Mouse (Mus musculus) intestine, embryonic 16.5 days (tissue): Measurements from ENCODE around the gene Bysl. TPM values are rescaled to one million over a fixed set of nuclear protein-coding genes. Genes with fewer than 3 reads are reported as not detected.
A peak's percentile ranks its signal among the peaks of the same experiment; 100 is the strongest.

Experiments
- ATAC-seq: fragments of 200-750 bp; cut with Nextera tagmentation; 2 replicates; pipeline ENCODE4 v1.8.0; 2017; ENCODE audit warnings: moderate TSS enrichment, moderate library complexity
- H3K27ac ChIP-seq: fragments of 300-500 bp; sonication (generic); 2 replicates; pipeline ENCODE4 v1.5.1; 2014; ENCODE audit warnings: mild to moderate bottlenecking, low read length
- H3K27me3 ChIP-seq: fragments of 300-500 bp; sonication (generic); replicated peaks from 2 replicates; pipeline ENCODE4 v1.6.1; 2014; ENCODE audit warnings: low read length, control low read depth, mixed read lengths; ENCODE audit not compliant: control insufficient read depth, insufficient read depth
- H3K36me3 ChIP-seq: fragments of 300-500 bp; sonication (generic); 2 replicates; pipeline ENCODE4 v1.6.1; 2014; ENCODE audit warnings: low read length, control low read depth; ENCODE audit not compliant: control insufficient read depth, insufficient read depth
- H3K4me1 ChIP-seq: fragments of 300-500 bp; sonication (generic); 2 replicates; pipeline ENCODE4 v1.6.1; 2014; ENCODE audit warnings: low read length, control low read depth, mixed read lengths; ENCODE audit not compliant: control insufficient read depth, insufficient read depth
- H3K4me2 ChIP-seq: fragments of 300-500 bp; sonication (generic); 2 replicates; pipeline ENCODE4 v1.6.1; 2014; ENCODE audit warnings: low read depth, low read length, control low read depth
- H3K4me3 ChIP-seq: fragments of 300-500 bp; sonication (generic); 2 replicates; pipeline ENCODE4 v1.5.1; 2014; ENCODE audit warnings: mild to moderate bottlenecking, low read length
- H3K9ac ChIP-seq: fragments of 300-500 bp; sonication (generic); 2 replicates; pipeline ENCODE4 v1.6.1; 2014; ENCODE audit warnings: low read depth, low read length
- H3K9me3 ChIP-seq: fragments of 300-500 bp; sonication (generic); 2 replicates; pipeline ENCODE4 v1.6.1; 2016; ENCODE audit warnings: low read length, control low read depth; ENCODE audit not compliant: control insufficient read depth
- WGBS: fragments of 180-500 bp; shearing (Covaris S2); extraction: QIAGEN DNeasy Blood & Tissue Kit; methylation state at CpG from one replicate; pipeline ENCODE4 v1.1.7; 2014; 5-methylcytosine and 5-hydroxymethylcytosine counted together
- polyA plus RNA-seq: library from polyadenylated mRNA; unstranded; fragments of >200 nt; fragmentation: Nextera tagmentation; extraction: Ambion mirVana; gene quantifications from 2 replicates; pipeline ENCODE4 v1.2.1, GENCODE M21; 2015

The Bysl gene
- polyA plus RNA-seq, 1 experiment from 2014 or later: 22.0 TPM

- Histone ChIP-seq H3K4me1 (no peaks in the 10 kb centered on the region), H3K4me2 (no peak overlapping the region), H3K4me3 (no peak overlapping the region), H3K9me3 (no peaks in the 10 kb centered on the region), H3K9ac (no peak overlapping the region), H3K27ac (no peak overlapping the region), H3K27me3 (no peaks in the 10 kb centered on the region), H3K36me3 (no peaks in the 10 kb centered on the region)
- WGBS: 88% methylated on average over 4 of the region's 4 CpGs
- no peak for ATAC-seq
Measured at GRCm38 (mm10) chr17:47580962-47581361, 30.3 kb downstream of the Bysl start.

DNA sequence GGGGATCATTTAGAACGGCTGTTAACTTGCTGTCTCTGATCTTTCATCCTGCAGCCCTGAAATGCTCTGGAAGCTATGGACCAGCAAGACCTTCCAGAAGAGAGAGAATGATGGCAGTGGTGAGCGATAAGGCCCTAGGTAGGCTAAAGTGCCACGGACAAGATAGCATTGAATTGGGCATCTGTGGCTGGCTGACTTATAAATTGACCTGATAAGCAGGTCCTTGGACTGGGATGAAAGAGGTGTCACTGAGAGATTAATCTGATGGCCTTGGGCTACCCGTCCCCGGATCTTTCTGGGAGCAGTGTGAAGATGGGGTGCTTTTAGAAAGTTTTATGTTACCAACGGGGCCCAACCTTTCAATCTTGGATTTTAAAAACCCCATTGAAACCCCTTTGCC, 32.6 kb downstream of the Bysl start:
- Histone ChIP-seq H3K9ac (no peak overlapping the region), H3K9me3 (no peaks in the 10 kb centered on the region), H3K36me3 (no peaks in the 10 kb centered on the region), H3K27me3 (no peaks in the 10 kb centered on the region), H3K4me1 (no peaks in the 10 kb centered on the region), H3K4me2 (no peak overlapping the region), H3K4me3 (no peak overlapping the region), H3K27ac (no peak overlapping the region)
- WGBS: 86% methylated on average over 6 of the region's 6 CpGs
- 0 out of 2 replicates have a peak, but pooled peaks have one; percentile 13 for ATAC-seq

- no peak overlapping the region for H3K4me3 ChIP-seq
- ATAC-seq: no peak
- no peaks in the 10 kb centered on the region for H3K27me3 ChIP-seq
Measured at GRCm38 (mm10) chr17:47574830-47575229, 36.5 kb downstream of the Bysl start.

DNA sequence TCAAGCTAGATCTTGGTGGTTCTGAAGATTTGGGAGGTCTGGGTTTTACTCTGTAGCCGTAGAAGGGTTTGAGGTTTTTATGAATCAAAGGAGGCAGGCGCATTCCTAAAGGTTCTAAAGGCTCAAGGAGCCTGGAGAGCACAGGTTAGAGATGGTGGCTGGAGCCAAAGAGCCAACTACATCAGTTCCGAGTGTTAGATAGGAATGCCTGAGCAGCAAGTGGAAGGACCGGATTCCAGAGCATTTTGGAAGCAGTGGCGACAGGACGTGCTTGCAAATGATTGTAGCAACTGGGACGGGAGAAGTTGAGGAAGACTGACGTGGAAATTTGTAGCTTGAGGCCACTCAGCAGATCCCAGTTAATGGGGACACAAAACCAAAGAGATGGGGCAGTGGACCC, 37.3 kb downstream of the Bysl start:
- Histone ChIP-seq H3K27me3 (no peaks in the 10 kb centered on the region), H3K4me3 (no peak overlapping the region), H3K27ac (no peak overlapping the region), H3K9ac (no peak overlapping the region), H3K4me2 (no peak overlapping the region), H3K9me3 (no peaks in the 10 kb centered on the region), H3K4me1 (no peaks in the 10 kb centered on the region), H3K36me3 (no peaks in the 10 kb centered on the region)
- ATAC-seq: no peak
- 75% methylated on average over 8 of the region's 8 CpGs for WGBS

More at GRCm38 (mm10) chr17:47574830-47575229, 36.5 kb downstream of the Bysl start:
- WGBS: 68% methylated on average over 11 of the region's 11 CpGs
- Histone ChIP-seq H3K9ac (no peak overlapping the region), H3K4me2 (no peak overlapping the region), H3K36me3 (no peaks in the 10 kb centered on the region), H3K4me1 (no peaks in the 10 kb centered on the region), H3K9me3 (no peaks in the 10 kb centered on the region), H3K27ac (no peak overlapping the region)

- Histone ChIP-seq H3K27me3 (no peaks in the 10 kb centered on the region), H3K36me3 (no peaks in the 10 kb centered on the region), H3K27ac (no peak overlapping the region), H3K9ac (no peak overlapping the region), H3K4me1 (no peaks in the 10 kb centered on the region), H3K9me3 (no peaks in the 10 kb centered on the region), H3K4me2 (no peak overlapping the region), H3K4me3 (no peak overlapping the region)
- no peak for ATAC-seq
Measured at GRCm38 (mm10) chr17:47572436-47572835, 38.9 kb downstream of the Bysl start.

GRCm38 (mm10) chr17:47571621-47572020, 39.7 kb downstream of the Bysl start:
- no peak for ATAC-seq
- H3K4me2 ChIP-seq: no peak overlapping the region
- no peak overlapping the region for H3K27ac ChIP-seq
- no peak overlapping the region for H3K4me3 ChIP-seq
- no peaks in the 10 kb centered on the region for H3K27me3 ChIP-seq
- no peak overlapping the region for H3K9ac ChIP-seq
- 46% methylated on average over 7 of the region's 7 CpGs for WGBS
- H3K9me3 ChIP-seq: no peaks in the 10 kb centered on the region
- no peaks in the 10 kb centered on the region for H3K36me3 ChIP-seq
- no peaks in the 10 kb centered on the region for H3K4me1 ChIP-seq

DNA sequence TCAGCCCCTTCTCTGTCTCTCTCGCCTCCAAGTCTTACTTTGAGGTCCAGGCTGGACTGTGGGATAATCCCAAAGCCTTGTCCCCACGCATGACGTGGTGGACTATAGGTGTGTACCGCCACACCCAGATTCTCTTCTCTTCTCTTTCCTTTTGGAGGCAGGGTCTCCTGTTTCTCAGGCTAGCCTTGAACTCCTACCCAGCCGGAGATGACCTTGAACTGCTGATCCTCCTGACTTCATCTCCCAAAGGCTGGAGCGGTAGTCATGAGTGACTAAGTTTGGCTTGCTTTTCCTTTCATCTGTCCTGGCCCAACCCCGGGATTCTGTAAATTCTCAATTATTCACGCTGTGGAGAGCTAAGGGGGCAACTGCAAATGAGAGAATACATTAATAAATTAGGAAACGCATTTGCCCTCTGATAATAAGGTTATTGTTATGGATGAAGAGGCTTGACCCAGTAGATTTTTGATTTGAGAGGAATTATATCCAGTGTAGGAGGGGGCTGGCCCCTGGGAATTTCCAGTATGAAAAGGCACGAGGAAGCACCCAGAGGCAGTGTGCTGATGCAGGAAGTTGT, 42.3 kb downstream of the Bysl start:
- H3K9ac ChIP-seq: no peak overlapping the region
- no peaks in the 10 kb centered on the region for H3K4me1 ChIP-seq
- H3K27me3 ChIP-seq: no peaks in the 10 kb centered on the region
- H3K27ac ChIP-seq: no peak overlapping the region
- WGBS: 80% methylated on average over 10 of the region's 10 CpGs
- ATAC-seq: no peak
- H3K9me3 ChIP-seq: no peaks in the 10 kb centered on the region
- H3K4me3 ChIP-seq: no peak overlapping the region
- H3K36me3 ChIP-seq: no peaks in the 10 kb centered on the region
- H3K4me2 ChIP-seq: no peak overlapping the region

DNA sequence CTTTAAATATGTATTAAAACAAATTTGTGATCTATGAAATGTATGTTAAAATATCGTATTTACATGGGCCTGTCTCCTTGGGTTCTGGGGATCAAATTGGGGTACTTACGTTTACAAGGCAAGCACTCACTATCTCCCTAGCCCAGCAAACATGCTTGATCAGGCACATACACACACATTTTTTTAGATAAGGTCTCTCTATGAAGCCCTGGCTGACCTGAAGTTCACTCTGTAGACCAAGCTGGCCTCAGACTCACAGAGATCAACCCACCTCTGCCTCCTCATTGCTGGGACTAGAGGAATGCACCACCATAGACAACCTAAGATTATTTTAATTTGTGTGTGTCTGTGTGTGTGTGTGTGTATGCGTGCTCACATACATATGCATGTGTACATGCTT, 42.9 kb downstream of the Bysl start:
- WGBS: 90% methylated on average over 3 of the region's 3 CpGs
- Histone ChIP-seq H3K4me1 (no peaks in the 10 kb centered on the region), H3K36me3 (no peaks in the 10 kb centered on the region), H3K27me3 (no peaks in the 10 kb centered on the region), H3K9ac (no peak overlapping the region), H3K27ac (no peak overlapping the region), H3K4me3 (no peak overlapping the region), H3K9me3 (no peaks in the 10 kb centered on the region), H3K4me2 (no peak overlapping the region)
- ATAC-seq: peak; percentile 40; the same call in 1 of the 2 replicates

- peak; percentile 55; the same call in 1 of the 2 replicates for ATAC-seq
- WGBS: 73% methylated on average over 3 of the region's 3 CpGs
- no peak overlapping the region for H3K4me2 ChIP-seq
- peak overlapping the region; percentile 45; the same call in 1 of the 2 replicates for H3K27ac ChIP-seq
- H3K4me3 ChIP-seq: no peak overlapping the region
- H3K4me1 ChIP-seq: no peaks in the 10 kb centered on the region
- no peaks in the 10 kb centered on the region for H3K36me3 ChIP-seq
- H3K27me3 ChIP-seq: no peaks in the 10 kb centered on the region
- no peaks in the 10 kb centered on the region for H3K9me3 ChIP-seq
- H3K9ac ChIP-seq: no peak overlapping the region
Measured at GRCm38 (mm10) chr17:47567271-47567670, 44.0 kb downstream of the Bysl start.

DNA sequence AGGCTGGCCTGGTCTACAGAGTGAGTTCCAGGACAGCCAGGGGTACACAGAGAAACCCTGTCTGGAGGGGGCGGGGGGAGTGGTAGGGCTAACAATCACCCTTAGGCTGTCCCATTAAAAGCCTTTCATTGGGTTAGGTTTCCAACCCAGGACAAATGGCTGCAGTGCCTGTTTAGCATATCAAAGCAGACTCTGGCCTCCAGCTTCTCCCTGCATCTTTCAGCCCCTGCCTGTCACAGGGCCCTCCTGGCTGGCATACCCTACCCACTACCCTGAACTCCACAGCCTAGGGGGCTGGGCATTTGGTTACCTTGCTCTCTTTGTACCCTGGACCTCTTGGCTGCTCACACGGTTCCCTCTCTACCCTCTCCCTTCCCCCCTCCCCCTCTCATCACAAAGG, 45.2 kb downstream of the Bysl start:
- Histone ChIP-seq H3K9ac (no peak overlapping the region), H3K4me2 (no peak overlapping the region), H3K27ac (no peak overlapping the region), H3K27me3 (no peaks in the 10 kb centered on the region), H3K36me3 (no peaks in the 10 kb centered on the region), H3K4me3 (no peak overlapping the region), H3K4me1 (no peaks in the 10 kb centered on the region), H3K9me3 (no peaks in the 10 kb centered on the region)
- 36% methylated on average over 2 of the region's 2 CpGs for WGBS
- no peak for ATAC-seq
